Mouse (Mus musculus) olfactory bulb, adult 2 months (tissue): ENCODE measurements around the gene Nfe2l1. TPM values are rescaled to one million over a fixed set of nuclear protein-coding genes. Genes with fewer than 3 reads are reported as not detected.

Experiments used
- H3K27ac ChIP-seq: fragments of 200-500 bp; 2 replicates; pipeline ENCODE4 v1.5.1; 2012; ENCODE audit warnings: low read depth, low read length; ENCODE audit not compliant: insufficient read depth
- H3K4me1 ChIP-seq: fragments of 200-500 bp; 2 replicates; pipeline ENCODE4 v1.6.1; 2012; ENCODE audit warnings: low read length; ENCODE audit not compliant: control insufficient read depth, insufficient read depth
- H3K4me3 ChIP-seq: fragments of 200-500 bp; 2 replicates; pipeline ENCODE4 v1.5.1; 2012; ENCODE audit warnings: mild to moderate bottlenecking, low read depth, low read length, moderate library complexity; ENCODE audit not compliant: insufficient read depth
- CTCF ChIP-seq: fragments of 200-500 bp; IDR thresholded peaks from 2 replicates; pipeline ENCODE4 v1.5.1; 2012; ENCODE audit warnings: low read depth, mild to moderate bottlenecking, low read length, moderate library complexity; ENCODE audit not compliant: insufficient read depth
- POLR2A ChIP-seq: fragments of 200-500 bp; IDR thresholded peaks from 2 replicates; pipeline ENCODE4 v1.6.1; 2012; ENCODE audit warnings: mild to moderate bottlenecking, low read depth, low read length, moderate library complexity; ENCODE audit not compliant: insufficient read depth
- WGBS: fragments of 180-500 bp; shearing (Covaris S2); methylation state at CpG from one replicate; pipeline ENCODE4 v1.1.7; 2018; 5-methylcytosine and 5-hydroxymethylcytosine counted together
- polyA plus RNA-seq: library from polyadenylated mRNA; stranded (reverse); fragments of >200 nt; gene quantifications from 2 replicates; pipeline ENCODE4 v1.2.4, GENCODE M21; 2012; ENCODE audit warnings: low replicate concordance; ENCODE audit not compliant: missing spikeins, insufficient read depth, insufficient read length

The Nfe2l1 gene
- polyA plus RNA-seq, 1 experiment = not detected

DNA sequence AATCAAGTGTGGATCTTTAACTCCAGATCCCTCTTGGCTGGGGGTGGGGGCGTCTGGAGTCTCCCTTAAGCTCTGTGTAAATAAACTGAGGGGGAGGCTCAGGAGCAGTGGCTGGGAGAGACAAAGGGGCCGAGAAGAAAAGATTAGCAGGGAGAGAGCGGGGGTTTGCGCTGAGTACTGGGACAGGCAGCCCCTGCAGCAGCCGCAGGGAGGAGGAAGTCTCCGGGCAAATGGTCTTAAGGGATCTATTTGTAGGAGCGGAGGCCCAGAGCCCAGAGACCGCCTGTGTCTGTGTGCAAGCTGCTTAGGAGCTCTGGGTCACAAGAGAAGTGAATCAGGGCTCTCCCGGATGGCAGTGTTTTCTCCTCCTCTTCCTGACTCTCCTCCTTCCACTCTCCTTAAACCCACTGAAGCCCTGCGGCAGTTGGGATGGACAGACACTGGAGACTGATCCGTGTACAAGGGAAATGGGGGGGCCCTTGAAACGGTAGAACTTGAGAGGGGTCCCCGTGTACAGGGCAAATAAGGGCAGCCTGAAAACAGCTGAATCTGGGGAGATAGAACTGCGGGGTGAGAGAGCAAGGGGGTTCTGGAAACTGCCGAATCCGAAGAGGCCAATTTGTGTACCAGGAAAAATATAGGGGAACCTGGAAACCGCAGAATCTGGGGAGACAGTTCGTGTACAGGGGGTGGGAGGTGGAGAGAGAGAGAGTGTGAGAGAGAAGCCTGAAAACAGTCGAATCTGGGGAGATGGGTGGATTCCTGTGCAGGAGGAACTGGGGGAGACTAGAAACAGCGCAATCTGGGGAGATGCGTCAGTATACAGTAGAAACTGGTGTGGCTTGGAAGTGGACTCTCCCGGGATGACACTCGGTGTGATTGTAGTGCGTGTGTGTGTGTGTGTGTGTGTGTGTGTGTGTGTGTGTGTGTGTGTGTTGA, 42.9 kb upstream of the Nfe2l1 start:
- TF ChIP-seq CTCF = no peak
- TF ChIP-seq POLR2A = no peak
- H3K27ac ChIP-seq = peak overlapping the region; percentile 67
- WGBS = 15% methylated on average over 24 of the region's 24 CpGs
- H3K4me3 ChIP-seq = no peak overlapping the region
- peaks cover 36% of the 10 kb centered on the region for H3K4me1 ChIP-seq

DNA sequence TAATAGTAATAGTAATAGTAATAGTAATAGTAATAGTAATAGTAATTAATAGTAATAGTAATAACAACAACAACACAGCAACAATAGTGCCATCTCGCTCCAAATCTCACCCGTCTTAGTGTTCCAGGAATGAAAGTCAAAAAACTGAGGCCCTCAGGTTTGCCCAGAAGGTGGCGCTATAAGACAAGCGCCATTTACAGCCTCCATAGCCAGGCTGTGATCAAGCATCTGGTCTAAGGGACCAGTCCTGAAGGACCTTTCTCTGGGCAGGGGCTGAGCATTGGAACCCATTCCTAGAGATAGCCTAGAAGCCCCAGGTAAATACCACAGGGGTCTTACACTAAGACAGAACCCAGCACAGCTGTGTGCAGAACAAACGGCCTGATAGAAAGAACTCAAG, 37.4 kb upstream of the Nfe2l1 start:
- Histone ChIP-seq H3K4me3 (no peak overlapping the region), H3K4me1 (peaks cover 13% of the 10 kb centered on the region), H3K27ac (no peak overlapping the region)
- no peak for TF ChIP-seq POLR2A
- TF ChIP-seq CTCF = 0 out of 2 replicates have a peak, but pooled peaks have one; percentile 38
- WGBS = 10% methylated on average over 5 of the region's 5 CpGs

DNA sequence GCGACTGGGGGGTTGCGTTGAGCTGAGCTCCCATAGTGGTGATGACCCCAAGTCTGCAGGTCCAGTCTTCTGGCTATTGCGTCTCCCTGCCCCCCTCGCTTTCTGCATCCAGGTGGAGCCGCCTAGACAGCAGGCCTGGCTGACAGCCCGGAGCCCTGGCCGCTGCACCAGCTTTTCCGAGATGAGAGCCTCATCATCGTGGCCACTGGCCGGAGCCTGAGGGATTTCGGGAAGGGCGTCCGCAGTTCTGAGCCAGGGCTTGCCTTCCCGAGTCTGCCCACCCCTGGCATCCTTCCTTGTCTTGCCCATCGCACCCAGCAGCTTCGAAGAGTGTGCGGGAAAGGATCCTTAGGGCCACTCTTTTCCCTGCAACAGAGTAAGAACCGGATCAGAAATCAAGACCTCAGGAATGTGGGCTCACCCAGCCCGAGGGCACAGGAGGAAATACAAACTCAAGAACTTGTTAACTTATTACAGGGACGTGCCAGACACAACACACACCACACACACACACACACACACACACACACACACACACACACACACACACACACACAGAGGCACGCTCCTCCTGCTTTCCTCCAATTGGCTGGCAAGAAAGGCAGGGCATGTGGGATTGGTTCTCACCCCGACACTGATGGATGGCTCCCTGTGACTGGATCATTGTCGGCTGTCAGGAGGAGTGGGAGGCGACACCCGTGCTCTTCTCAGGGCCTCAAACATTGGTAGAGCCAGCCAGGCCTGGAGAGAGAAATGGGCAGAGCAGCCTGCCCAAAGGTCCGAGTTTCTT, 33.6 kb upstream of the Nfe2l1 start:
- peaks cover 20% of the 10 kb centered on the region for H3K4me1 ChIP-seq
- WGBS = 31% methylated on average over 26 of the region's 26 CpGs
- TF ChIP-seq POLR2A = no peak
- no peak overlapping the region for H3K4me3 ChIP-seq
- no peak overlapping the region for H3K27ac ChIP-seq

DNA sequence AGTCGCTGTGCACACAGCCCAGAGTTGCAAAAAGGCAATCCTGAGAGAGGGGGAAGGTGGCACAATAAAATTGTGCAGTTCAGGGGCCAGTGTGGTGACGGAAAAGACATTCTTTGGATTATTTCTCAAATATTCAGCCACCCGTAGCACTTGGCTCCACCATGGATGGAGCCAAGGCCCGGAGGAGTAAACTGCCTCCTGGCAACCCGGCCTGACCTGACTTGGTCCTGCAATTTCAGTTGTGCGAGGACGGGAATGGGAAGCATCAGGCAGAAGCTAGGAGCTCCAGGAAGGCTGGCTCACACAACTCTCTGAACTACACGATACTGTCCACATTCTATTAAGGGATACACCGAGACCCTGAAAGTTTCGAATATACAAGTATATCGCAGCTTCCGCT, 32.8 kb upstream of the Nfe2l1 start:
- Histone ChIP-seq H3K27ac (no peak overlapping the region), H3K4me1 (peaks cover 20% of the 10 kb centered on the region), H3K4me3 (no peak overlapping the region)
- TF ChIP-seq CTCF (no peak), POLR2A (no peak)
- 41% methylated on average over 12 of the region's 12 CpGs for WGBS

DNA sequence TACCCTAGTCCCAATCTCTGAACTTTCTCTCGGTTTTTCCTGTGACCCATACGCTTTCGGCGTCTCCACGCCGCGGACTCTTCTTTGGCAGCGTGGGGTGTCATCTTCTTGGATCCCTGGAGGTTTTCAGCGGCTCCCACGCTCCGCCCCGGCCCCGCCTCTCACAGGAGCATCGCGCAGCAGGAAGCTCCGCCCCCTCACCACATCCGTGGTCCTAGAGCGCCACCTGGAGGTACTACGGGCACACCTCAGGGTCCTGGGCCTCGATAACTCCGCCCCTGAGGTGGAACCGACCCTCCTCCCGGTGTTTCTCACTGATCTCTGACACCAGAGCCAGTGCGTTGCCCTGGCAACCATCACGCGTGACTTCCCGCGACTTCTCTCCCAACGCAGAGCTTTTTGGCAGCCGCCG, 32.1 kb upstream of the Nfe2l1 start:
- under 1% methylated on average over 31 of the region's 31 CpGs for WGBS
- Histone ChIP-seq H3K4me1 (peaks cover 20% of the 10 kb centered on the region), H3K27ac (no peak overlapping the region), H3K4me3 (peak overlapping the region; percentile 47)
- peak; percentile 97 for TF ChIP-seq CTCF
- no peak for TF ChIP-seq POLR2A

DNA sequence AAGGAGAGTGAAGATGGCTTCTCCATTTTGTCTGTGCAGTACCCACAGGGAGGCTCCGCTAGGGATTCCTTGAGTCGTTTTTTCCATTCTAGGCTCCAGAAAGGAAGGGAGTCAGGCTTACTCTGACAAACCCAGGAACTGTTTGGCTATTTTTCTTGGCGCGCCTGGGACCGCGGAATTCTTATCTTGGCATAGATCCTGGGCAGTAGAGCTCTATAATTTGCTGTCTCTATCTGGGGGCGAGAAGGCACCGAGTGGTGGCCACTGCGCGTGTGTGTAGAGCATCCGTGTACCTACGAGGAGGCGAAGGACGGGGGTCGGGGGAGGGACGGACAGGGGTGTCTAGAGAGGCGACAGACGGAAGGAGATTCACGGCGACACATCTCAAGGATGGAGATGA, 31.7 kb upstream of the Nfe2l1 start:
- under 1% methylated on average over 20 of the region's 20 CpGs for WGBS
- no peak overlapping the region for H3K27ac ChIP-seq
- TF ChIP-seq POLR2A (no peak), CTCF (no peak)
- H3K4me3 ChIP-seq = peak overlapping the region; percentile 47
- peaks cover 20% of the 10 kb centered on the region for H3K4me1 ChIP-seq

DNA sequence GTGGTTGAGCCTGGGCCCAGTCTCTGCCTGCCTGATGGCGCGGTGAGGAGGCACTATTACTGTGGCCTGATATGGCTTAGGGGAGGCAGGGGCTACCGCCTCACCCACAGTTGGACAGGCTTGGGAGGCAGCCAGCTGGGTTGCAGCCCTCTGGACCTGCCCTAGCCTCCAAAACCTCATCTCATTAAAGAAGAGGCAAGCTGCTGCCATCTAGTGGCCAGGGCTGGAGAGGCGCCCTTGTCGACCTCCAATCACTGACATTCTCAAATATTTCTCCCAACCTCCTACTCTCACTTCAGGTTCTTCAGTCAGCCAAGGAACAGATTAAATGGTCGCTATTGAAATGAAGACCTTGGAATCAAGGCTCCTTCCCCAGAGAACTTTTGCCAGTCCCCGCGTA, 30.8 kb upstream of the Nfe2l1 start:
- WGBS = 12% methylated on average over 8 of the region's 8 CpGs
- peaks cover 20% of the 10 kb centered on the region for H3K4me1 ChIP-seq

DNA sequence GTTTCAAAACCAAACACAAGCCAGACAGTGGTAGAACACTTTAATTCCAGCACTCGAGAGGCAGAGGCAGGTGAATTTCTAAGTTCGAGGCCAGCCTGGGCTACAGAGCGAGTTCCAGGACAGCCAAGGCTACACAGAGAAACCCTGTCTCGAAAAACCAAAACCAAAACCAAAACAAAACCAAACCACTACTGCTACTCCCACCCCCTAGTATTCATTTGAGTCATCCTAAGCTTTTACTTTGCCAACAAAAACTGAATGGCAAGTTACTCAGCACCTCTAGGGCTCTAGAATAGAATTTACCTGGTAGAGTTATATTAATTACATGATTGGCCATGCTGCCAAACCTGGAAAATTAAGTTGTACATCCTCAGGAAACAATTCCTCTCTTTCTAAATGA, 29.9 kb upstream of the Nfe2l1 start:
- WGBS = 96% methylated on average over 4 of the region's 4 CpGs
- Histone ChIP-seq H3K4me1 (peaks cover 20% of the 10 kb centered on the region), H3K27ac (no peak overlapping the region), H3K4me3 (no peak overlapping the region)
- no peak for TF ChIP-seq POLR2A
- TF ChIP-seq CTCF = no peak

More for the DNA sequence above, 30.8 kb upstream of the Nfe2l1 start:
- TF ChIP-seq CTCF (peak; percentile 75), POLR2A (no peak)
- no peak overlapping the region for H3K4me3 ChIP-seq
- no peak overlapping the region for H3K27ac ChIP-seq

DNA sequence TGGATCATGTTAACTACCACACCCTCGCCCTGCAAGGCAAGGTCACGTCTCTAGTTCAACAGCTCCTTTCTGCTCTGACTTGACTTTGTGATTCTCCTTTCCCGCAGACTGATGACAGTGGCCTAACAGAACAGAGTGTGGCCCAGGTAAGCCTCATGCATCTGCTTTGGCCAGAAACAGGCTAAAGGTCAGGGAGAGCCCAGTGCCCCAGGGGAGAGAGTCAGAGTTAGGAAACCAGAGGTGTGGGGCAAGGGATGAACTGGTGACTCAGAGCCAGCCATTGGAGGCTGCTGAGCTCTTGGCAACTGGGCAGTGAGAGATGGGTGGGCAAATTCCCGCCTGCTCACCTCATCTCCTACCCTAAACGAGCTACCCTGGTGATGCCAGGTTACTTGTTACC, 27.7 kb upstream of the Nfe2l1 start:
- Histone ChIP-seq H3K4me1 (peaks cover 8% of the 10 kb centered on the region), H3K4me3 (no peak overlapping the region), H3K27ac (no peak overlapping the region)
- WGBS = 84% methylated on average over 5 of the region's 5 CpGs
- TF ChIP-seq CTCF = no peak
- TF ChIP-seq POLR2A = no peak
